Mouse (Mus musculus): ENCODE data around the gene Mast3.

Mast3 gene

DNA sequence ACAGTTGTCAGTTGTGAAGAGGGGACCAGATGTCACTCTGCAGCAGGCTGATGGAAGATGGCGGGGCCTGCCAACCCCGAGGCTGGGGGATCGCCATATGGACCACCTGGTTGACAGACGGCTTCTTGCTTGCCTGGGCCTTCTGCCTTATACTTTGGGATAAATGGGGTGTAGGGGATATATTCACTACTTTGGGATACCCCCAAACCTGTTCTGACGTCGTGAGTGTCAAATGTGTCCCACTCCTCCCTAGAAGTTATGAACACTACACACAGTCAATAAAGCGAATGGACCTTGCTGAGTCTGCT lies 46.6 kb downstream of the Mast3 start:
- DNase-seq = peak; percentile 42

GRCm38 (mm10) chr8:70757523-70758307 lies 47.1 kb downstream of the Mast3 start:
- DNase-seq = peak; percentile 29

- peak; percentile 28 for DNase-seq
Observed at GRCm38 (mm10) chr8:70756476-70757040, 48.3 kb downstream of the Mast3 start.

- DNase-seq = peak; percentile 37
Observed at GRCm38 (mm10) chr8:70755661-70756475, 49.0 kb downstream of the Mast3 start.

- peak; percentile 86 for DNase-seq
Observed at GRCm38 (mm10) chr8:70754871-70755660, 49.8 kb downstream of the Mast3 start.

- peak; percentile 99 for DNase-seq
Observed at GRCm38 (mm10) chr8:70754043-70754870, 50.6 kb downstream of the Mast3 start, which contains the start of gene Rab3a. Gene Rab3a, plus strand, starts transcription at chr8:70754679.

DNA sequence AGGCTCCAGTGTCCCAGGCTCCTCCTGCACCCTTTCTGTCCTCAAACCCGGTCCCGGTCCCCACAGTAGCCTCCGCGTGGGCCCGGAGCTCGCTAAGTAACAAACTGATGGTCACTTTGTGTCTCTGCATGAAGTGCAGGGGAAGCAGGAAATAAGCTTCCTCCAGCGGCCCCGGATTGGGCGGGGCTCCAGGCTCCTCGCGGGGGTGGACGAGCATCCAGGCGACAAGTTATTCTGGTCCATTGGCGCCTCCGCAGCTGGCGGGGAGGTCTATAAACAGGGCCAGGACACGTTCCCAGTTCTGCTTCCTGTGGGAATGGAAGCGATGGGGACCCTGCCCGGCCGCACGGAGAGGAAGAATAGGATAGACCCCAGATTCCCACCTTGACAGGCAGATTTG lies 51.7 kb downstream of the Mast3 start:
- peak; percentile 86 for DNase-seq

DNA sequence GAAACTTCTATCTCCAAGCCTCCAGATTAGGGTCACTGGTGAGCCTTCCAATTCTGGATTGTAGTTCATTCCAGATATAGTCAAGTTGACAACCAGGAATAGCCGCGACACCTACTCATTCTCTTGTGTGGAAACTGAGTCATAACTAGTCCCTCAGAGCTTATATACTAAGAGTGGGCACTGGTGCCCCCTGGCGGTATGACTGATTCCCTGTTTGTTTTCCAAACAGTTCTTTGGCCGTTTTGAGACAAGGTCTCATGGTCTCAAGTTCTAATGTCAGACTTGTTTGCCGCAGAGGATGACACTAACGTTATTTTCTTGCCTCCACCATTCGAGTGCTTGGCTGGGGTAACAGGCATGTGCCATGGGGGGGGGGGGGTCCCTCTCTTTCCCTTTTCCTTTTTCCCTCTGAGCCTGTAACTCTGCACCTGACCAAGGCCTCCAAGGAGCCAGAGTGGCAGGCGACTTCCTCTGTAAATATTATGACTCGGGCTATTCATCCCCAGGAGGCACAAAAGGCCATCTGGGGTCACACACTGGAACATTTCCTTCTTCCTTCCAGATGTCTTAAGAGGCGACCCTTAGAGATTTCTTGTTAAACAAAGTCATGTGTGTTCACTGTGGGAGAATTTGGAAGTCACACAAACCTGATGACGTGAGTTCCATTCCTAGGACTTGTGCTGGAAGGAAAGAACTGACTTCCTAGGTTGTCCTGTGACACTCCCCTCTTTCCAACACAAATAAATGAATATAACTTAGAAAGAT lies 52.7 kb downstream of the Mast3 start:
- peak; percentile 66 for DNase-seq

DNA sequence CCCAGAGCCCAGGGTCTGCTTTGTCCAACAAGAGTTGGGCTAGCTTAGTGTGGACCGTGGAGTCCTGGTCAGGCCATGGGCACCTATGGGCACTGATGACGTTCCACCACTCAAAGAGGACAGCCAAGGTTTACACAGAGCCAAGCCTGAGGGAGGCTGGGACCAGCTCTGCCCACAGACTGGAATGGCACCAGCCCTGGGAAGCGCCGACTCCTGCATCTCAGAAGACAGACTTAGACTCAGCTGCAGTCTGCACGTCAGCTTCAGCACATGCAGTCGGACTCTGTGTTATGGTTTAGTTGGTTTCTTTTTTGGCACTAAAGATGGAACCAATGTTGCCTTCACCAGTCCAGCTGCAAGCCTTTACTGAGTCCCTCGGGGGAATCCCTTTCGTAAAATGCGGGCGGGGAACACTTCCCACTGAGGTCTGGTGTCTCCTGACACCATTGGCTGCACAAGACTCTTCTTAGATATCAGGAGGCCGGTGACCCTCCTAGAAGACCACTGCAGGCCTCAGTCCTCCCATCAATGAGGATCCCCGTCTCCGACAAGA lies 54.6 kb downstream of the Mast3 start:
- peak; percentile 18 for DNase-seq

- peak; percentile 6 for DNase-seq
Observed at GRCm38 (mm10) chr8:70749097-70749674, 55.7 kb downstream of the Mast3 start.

GRCm38 (mm10) chr8:70748246-70749096 lies 56.4 kb downstream of the Mast3 start:
- DNase-seq = no peak

- peak; percentile 8 for DNase-seq
Observed at GRCm38 (mm10) chr8:70747211-70747890, 57.5 kb downstream of the Mast3 start.

GRCm38 (mm10) chr8:70746676-70747075 lies 58.2 kb downstream of the Mast3 start:
- DNase-seq = no peak

GRCm38 (mm10) chr8:70745691-70746220 lies 59.1 kb downstream of the Mast3 start:
- DNase-seq = no peak

- DNase-seq = no peak
Observed at GRCm38 (mm10) chr8:70744806-70745205, 60.0 kb downstream of the Mast3 start.

DNA sequence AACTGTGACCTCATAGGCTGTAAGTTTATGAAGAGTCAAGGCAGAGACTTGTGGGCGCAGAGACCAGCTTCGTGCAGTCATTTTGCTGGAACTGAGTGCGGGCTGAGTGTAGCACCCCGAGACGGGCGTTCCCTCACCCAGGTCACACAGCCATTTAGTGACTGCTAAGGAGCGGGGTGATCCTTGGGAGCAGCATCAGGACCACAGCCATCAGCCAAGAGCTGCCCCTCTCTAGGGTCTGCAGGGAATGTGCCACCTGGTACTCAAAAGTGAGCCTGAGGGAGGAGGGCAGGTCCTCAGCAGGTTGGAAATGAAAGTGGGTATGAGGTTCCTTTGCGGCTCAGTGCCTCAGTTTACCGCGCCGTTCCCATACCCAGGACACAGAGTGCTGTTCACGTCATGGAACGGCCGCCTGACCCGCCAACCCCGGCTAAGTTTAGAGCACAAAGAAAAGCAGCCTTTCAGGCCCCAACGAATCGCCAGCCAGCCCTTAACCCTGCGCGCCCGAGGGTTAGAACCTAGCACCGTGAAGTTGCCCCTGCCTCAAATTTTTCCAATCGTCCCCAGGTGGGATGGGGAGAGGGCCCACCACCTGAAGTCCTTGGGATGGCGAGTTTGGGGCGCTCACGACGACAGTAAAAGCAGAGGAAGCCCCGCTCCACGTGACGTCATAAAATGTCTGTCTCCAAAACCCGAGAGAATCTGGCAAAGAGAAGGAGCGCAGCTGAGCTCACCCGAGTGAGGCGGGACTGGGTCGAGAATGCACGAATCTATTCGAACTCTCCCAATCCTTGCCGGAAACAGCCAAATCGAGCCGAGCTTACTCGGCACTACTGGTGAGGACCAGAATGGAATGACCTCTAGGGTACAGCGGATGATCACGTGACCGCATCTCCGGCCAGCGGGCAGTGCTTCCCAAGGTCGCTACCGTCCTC lies 60.9 kb downstream of the Mast3 start:
- peak; percentile 45 for DNase-seq

- no peak for DNase-seq
Observed at GRCm38 (mm10) chr8:70742981-70743655, 61.7 kb downstream of the Mast3 start.
